Mouse (Mus musculus) liver, postnatal 0 days (tissue): ENCODE results near the gene Acan. TPM values are rescaled to one million over a fixed set of nuclear protein-coding genes. Genes with fewer than 3 reads are reported as not detected.

ENCODE experiments used
- ATAC-seq: fragments of 200-750 bp; cut with Nextera tagmentation; 2 replicates; pipeline ENCODE4 v1.8.0; 2017; ENCODE audit warnings: mild to moderate bottlenecking, moderate library complexity
- DNase-seq: peaks from one replicate; pipeline ENCODE4 v3.0.0-alpha.2; 2016
- H3K27ac ChIP-seq: fragments of 300-500 bp; sonication (generic); 2 replicates; pipeline ENCODE4 v1.5.1; 2014; ENCODE audit warnings: antibody characterized with exemption, moderate library complexity, mild to moderate bottlenecking, low read depth
- H3K27me3 ChIP-seq: fragments of 300-500 bp; sonication (generic); 2 replicates; pipeline ENCODE4 v1.6.1; 2014; ENCODE audit warnings: low read length, control low read depth, mixed read lengths; ENCODE audit not compliant: insufficient read depth
- H3K36me3 ChIP-seq: fragments of 300-500 bp; sonication (generic); replicated peaks from 2 replicates; pipeline ENCODE4 v1.6.1; 2014; ENCODE audit warnings: mild to moderate bottlenecking, control low read depth, low read length, moderate library complexity, mixed read lengths; ENCODE audit not compliant: insufficient read depth
- H3K4me1 ChIP-seq: fragments of 300-500 bp; sonication (generic); 2 replicates; pipeline ENCODE4 v1.6.1; 2014; ENCODE audit warnings: antibody characterized with exemption, mild to moderate bottlenecking, control low read depth; ENCODE audit not compliant: insufficient read depth
- H3K4me2 ChIP-seq: fragments of 300-500 bp; sonication (generic); 2 replicates; pipeline ENCODE4 v1.6.1; 2014; ENCODE audit warnings: low read depth, mild to moderate bottlenecking, low read length, moderate library complexity, mixed read lengths
- H3K4me3 ChIP-seq: fragments of 300-500 bp; sonication (generic); 2 replicates; pipeline ENCODE4 v1.5.1; 2014; ENCODE audit warnings: low read depth, low read length
- H3K9ac ChIP-seq: fragments of 300-500 bp; sonication (generic); replicated peaks from 2 replicates; pipeline ENCODE4 v1.6.1; 2014; ENCODE audit warnings: mild to moderate bottlenecking, moderate library complexity
- H3K9me3 ChIP-seq: fragments of 300-500 bp; sonication (generic); 2 replicates; pipeline ENCODE4 v1.6.1; 2016; ENCODE audit warnings: mild to moderate bottlenecking, control low read depth, low read length, mixed read lengths
- CTCF ChIP-seq: sonication (generic); IDR thresholded peaks from 2 replicates; pipeline ENCODE4 v1.5.1; 2016; ENCODE audit warnings: antibody characterized with exemption, low read depth
- EP300 ChIP-seq: IDR thresholded peaks from 2 replicates; pipeline ENCODE4 v1.6.1; 2016; ENCODE audit warnings: antibody characterized with exemption, low read depth, mild to moderate bottlenecking
- WGBS: fragments of 180-500 bp; shearing (Covaris S2); extraction: QIAGEN DNeasy Blood & Tissue Kit; methylation state at CpG from one replicate; pipeline ENCODE4 v1.1.7; 2014; ENCODE audit not compliant: insufficient replicate concordance; 5-methylcytosine and 5-hydroxymethylcytosine counted together
- polyA plus RNA-seq: library from polyadenylated mRNA; unstranded; fragments of >200 nt; fragmentation: Nextera tagmentation; extraction: Ambion mirVana; gene quantifications from 2 replicates; pipeline ENCODE4 v1.2.1, GENCODE M21; 2015

Gene Acan
- polyA plus RNA-seq, 1 experiment from 2014 or later: not detected

GRCm38 (mm10) chr7:79080572-79081399, 27.5 kb downstream of the Acan start:
- no peak overlapping the region for H3K9ac ChIP-seq
- no peaks in the 10 kb centered on the region for H3K9me3 ChIP-seq
- ATAC-seq: no peak
- peak; percentile 70 for DNase-seq
- H3K36me3 ChIP-seq: no peaks in the 10 kb centered on the region
- TF ChIP-seq CTCF (peak; percentile 83), EP300 (no peak)
- no peaks in the 10 kb centered on the region for H3K4me1 ChIP-seq
- no peak overlapping the region for H3K4me2 ChIP-seq
- 22% methylated on average over 7 of the region's 7 CpGs for WGBS
- no peak overlapping the region for H3K27ac ChIP-seq
- H3K4me3 ChIP-seq: no peak overlapping the region
- H3K27me3 ChIP-seq: 0 out of 2 replicates have a peak, but pooled peaks cover 7% of the 10 kb centered on the region

- H3K4me3 ChIP-seq: no peak overlapping the region
- H3K9ac ChIP-seq: no peak overlapping the region
- ATAC-seq: no peak
- H3K27ac ChIP-seq: no peak overlapping the region
- 66% methylated on average over 4 of the region's 4 CpGs for WGBS
- H3K4me2 ChIP-seq: no peak overlapping the region
- no peaks in the 10 kb centered on the region for H3K4me1 ChIP-seq
- TF ChIP-seq CTCF: peak; percentile 64
- TF ChIP-seq EP300: no peak
- no peaks in the 10 kb centered on the region for H3K27me3 ChIP-seq
- no peaks in the 10 kb centered on the region for H3K9me3 ChIP-seq
- H3K36me3 ChIP-seq: no peaks in the 10 kb centered on the region
- no peak for DNase-seq
Observed at GRCm38 (mm10) chr7:79089111-79089510, 35.8 kb downstream of the Acan start.

GRCm38 (mm10) chr7:79096492-79096891, 43.2 kb downstream of the Acan start:
- Histone ChIP-seq H3K9ac (no peak overlapping the region), H3K9me3 (no peaks in the 10 kb centered on the region), H3K4me3 (no peak overlapping the region), H3K27me3 (no peaks in the 10 kb centered on the region), H3K36me3 (no peaks in the 10 kb centered on the region), H3K27ac (no peak overlapping the region), H3K4me1 (no peaks in the 10 kb centered on the region), H3K4me2 (no peak overlapping the region)
- TF ChIP-seq EP300 (no peak), CTCF (no peak)
- 59% methylated on average over 5 of the region's 5 CpGs for WGBS
- no peak for DNase-seq
- no peak for ATAC-seq

DNA sequence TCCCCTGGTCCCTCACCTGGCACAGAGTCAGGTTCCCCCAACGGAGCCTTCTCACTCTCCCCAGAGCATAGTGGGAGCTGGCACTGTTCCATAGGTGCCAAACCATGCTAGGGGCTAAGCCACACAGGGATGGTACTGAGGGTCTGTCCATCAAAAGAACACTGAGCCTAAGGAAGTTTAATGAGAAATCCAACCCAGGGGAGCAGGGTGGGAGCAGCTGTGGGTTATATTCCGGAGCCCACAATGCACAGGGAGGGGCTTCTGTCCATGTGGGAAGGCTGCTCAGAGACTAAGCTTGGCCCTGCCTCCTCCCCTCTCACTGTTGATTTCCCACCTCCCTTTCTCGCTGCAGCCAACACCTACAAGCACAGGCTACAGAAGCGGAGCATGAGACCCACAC, 60.6 kb downstream of the Acan start:
- WGBS: 48% methylated on average over 4 of the region's 4 CpGs
- no peak overlapping the region for H3K9ac ChIP-seq
- no peaks in the 10 kb centered on the region for H3K9me3 ChIP-seq
- no peaks in the 10 kb centered on the region for H3K4me1 ChIP-seq
- H3K27me3 ChIP-seq: no peaks in the 10 kb centered on the region
- ATAC-seq (no peak), DNase-seq (no peak)
- no peak overlapping the region for H3K27ac ChIP-seq
- no peak overlapping the region for H3K4me2 ChIP-seq
- no peak overlapping the region for H3K4me3 ChIP-seq
- no peaks in the 10 kb centered on the region for H3K36me3 ChIP-seq
- TF ChIP-seq CTCF (no peak), EP300 (no peak)

DNA sequence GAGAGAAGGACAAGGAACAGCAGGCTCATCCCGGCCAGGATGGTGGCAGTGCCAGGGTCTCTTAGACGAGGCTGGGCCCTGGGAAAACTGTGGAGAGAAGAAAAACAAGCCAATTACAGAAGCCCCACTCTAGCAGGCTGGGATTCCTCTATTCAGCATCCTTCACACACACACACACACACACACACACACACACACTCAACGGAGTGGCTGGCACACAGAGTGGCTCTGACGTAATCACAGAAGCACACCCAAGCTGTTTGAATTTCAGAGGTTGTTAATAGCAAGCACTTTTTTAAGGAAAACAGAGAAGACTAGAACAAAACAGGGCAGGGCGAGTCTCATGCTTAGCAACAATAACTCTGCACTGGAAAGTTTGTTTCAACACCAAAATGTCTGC, 70.2 kb downstream of the Acan start:
- H3K27ac ChIP-seq: no peak overlapping the region
- no peak overlapping the region for H3K4me3 ChIP-seq
- no peak overlapping the region for H3K4me2 ChIP-seq
- TF ChIP-seq EP300: no peak
- TF ChIP-seq CTCF: no peak
- H3K27me3 ChIP-seq: no peaks in the 10 kb centered on the region
- ATAC-seq (no peak), DNase-seq (no peak)
- no peaks in the 10 kb centered on the region for H3K9me3 ChIP-seq
- WGBS: 71% methylated on average over 5 of the region's 5 CpGs
- H3K9ac ChIP-seq: no peak overlapping the region
- no peaks in the 10 kb centered on the region for H3K36me3 ChIP-seq
- no peaks in the 10 kb centered on the region for H3K4me1 ChIP-seq

- Histone ChIP-seq H3K36me3 (no peaks in the 10 kb centered on the region), H3K4me3 (no peak overlapping the region), H3K4me2 (no peak overlapping the region), H3K27me3 (peaks cover 8% of the 10 kb centered on the region), H3K9ac (no peak overlapping the region), H3K4me1 (no peaks in the 10 kb centered on the region), H3K9me3 (no peaks in the 10 kb centered on the region), H3K27ac (no peak overlapping the region)
- ATAC-seq: no peak
- TF ChIP-seq CTCF (peak; percentile 31; the same call in 1 of the 2 replicates), EP300 (no peak)
- 26% methylated on average over 8 of the region's 8 CpGs for WGBS
- DNase-seq: no peak
Observed at GRCm38 (mm10) chr7:79129883-79130282, 76.6 kb downstream of the Acan start.
